Mouse (Mus musculus) c-Kit-negative CD71-positive TER-119-positive erythroid progenitor cells, embryonic 14.5 days (primary cell): ENCODE measurements around the gene 0610030E20Rik.
A peak's percentile ranks its signal among the peaks of the same experiment; 100 is the strongest.

Experiments used
- DNase-seq: peaks from one replicate; pipeline ENCODE4 v3.0.0-alpha.2; 2013; ENCODE audit warnings: low read depth, low spot score

The 0610030E20Rik gene

GRCm38 (mm10) chr6:72369557-72369956, 22.4 kb downstream of the 0610030E20Rik start:
- no peak for DNase-seq

- DNase-seq = no peak
Observed at GRCm38 (mm10) chr6:72370091-72370490, 23.0 kb downstream of the 0610030E20Rik start.

GRCm38 (mm10) chr6:72371147-72371546, 24.0 kb downstream of the 0610030E20Rik start:
- DNase-seq = no peak

DNA sequence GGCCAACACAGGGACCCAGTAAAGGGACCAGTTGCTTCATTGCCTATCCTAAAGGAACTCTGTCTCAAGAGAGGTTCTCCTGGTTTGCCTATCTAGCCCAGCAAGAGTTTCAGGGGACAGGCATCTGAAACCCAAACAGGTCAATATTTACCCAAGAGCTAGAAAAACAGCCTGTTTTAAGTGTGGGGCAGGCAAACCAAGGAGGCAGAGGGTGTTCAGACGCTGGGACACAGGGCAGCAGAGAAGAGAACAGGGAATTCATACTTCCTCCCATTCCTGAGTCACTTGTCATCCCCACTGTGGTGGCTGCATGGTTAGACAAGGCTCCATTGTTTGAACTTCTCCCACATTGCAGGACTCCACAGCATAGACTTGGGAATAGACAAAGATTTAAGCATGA, 24.5 kb downstream of the 0610030E20Rik start:
- no peak for DNase-seq

GRCm38 (mm10) chr6:72373184-72373583, 26.1 kb downstream of the 0610030E20Rik start:
- no peak for DNase-seq

DNA sequence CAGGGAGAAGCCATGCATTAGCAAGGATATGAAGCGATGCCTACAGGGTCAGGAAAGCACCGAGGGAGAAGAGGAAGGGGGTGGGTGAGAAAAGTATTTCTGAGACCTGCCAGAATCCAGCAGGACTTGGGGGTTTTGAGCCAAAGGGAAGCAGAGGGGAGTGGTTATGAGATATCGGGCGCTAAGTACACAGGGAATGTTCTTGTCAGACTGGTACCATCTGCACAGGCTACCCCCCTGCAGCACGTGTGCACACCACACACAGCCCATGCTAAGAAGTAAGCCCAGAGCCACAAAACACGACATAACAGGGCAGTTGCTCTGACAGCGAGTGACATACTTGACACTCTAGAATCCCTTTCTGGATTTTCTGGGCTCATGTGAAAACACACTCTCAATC, 27.1 kb downstream of the 0610030E20Rik start:
- no peak for DNase-seq

GRCm38 (mm10) chr6:72374820-72375563, 27.9 kb downstream of the 0610030E20Rik start:
- DNase-seq = peak; percentile 40

GRCm38 (mm10) chr6:72378510-72379234, 31.6 kb downstream of the 0610030E20Rik start:
- DNase-seq = no peak

DNA sequence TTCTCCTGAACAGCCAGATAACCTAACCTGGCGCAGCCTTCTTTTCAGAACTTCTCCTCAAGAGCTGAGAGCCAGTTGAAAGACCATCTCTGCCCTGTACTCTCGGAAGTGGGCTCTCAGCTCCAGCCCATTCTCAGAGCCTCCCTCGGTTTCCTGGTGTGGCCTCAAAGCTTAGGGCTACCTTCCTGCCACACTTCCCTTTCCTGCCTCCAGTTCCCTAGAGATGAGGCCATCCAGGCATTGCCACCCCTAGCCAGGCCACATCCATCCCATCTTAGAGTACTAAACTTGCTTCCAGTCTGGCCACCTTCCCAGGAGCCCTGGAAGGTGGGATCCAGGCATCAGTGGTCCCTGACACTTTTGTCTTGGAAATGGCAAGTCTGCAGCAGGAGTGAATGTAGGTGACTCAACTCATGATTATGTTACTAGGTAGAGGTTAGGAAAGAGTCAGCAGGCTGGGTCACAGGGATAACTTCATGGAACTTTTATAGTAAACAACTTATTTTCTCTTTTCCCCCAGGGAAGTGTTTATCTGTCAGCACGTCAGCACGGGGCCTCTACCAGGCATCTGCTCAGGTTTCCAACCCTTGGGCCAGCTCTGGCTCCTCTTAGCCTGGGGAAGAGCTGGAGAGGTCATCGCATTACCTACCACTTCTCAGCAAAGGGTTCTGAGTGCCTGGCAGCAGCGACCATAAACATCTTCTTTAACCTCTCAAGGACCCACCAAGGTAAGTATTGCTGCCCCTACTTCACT, 32.4 kb downstream of the 0610030E20Rik start:
- DNase-seq = peak; percentile 17

DNA sequence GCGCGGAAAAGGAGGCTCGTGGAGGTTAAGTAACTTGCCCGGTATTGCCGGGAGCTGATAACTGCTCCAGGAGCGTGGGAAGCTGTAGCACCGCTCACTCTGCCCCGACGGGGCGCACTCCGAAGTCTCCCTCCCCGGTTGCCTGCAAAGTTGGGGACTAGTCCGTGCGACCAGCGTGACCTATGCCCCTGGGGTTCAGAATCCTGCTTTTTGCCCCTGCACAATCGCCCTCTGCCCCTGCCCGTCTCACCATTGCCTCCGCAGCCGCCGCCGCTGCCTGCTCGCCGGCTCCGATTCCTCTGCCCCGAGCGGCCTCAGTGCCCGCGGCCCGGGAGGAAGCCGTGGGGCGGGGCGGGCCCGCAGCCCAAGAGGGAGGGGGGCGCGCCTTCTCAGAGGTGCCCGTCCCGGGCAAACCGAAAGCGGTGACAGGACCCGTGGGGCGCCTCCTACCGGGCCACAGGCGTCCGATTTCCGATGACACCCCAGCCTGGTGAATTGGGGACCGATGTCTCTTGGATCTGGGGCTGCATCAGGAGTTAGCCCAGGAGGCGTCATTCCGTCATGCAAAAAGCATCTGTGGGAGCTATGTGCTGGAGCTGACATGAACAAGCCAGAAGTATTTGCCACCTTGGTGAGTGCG, 33.1 kb downstream of the 0610030E20Rik start, which contains the start of gene Vamp5:
Gene Vamp5 (minus strand): TSS at position 338 of the 640 bp plus-strand sequence.
- DNase-seq = peak; percentile 74

DNA sequence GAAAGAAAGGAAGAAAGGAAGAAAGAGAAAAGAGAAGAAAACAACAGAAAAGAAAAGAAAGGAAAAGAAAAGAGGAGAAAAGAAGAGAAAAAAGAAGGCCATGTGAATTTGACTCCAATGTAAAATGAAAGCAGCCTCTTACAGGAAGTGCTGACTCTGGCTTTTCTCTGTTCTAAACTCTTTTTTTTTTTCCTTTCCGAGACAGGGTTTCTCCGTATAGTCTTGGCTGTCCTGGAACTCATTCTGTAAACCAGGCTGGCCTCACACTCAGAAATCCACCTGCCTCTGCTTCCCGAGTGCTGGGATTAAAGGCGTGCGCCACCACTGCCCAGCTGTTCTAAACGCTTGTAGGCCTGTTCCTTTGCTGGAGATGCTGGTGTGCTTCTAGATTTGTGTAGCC, 35.4 kb downstream of the 0610030E20Rik start:
- DNase-seq = no peak

- DNase-seq = no peak
Observed at GRCm38 (mm10) chr6:72383142-72383820, 36.2 kb downstream of the 0610030E20Rik start.

- peak; percentile 46 for DNase-seq
Observed at GRCm38 (mm10) chr6:72383952-72384351, 36.8 kb downstream of the 0610030E20Rik start.

- no peak for DNase-seq
Observed at GRCm38 (mm10) chr6:72385258-72385657, 38.1 kb downstream of the 0610030E20Rik start.

DNA sequence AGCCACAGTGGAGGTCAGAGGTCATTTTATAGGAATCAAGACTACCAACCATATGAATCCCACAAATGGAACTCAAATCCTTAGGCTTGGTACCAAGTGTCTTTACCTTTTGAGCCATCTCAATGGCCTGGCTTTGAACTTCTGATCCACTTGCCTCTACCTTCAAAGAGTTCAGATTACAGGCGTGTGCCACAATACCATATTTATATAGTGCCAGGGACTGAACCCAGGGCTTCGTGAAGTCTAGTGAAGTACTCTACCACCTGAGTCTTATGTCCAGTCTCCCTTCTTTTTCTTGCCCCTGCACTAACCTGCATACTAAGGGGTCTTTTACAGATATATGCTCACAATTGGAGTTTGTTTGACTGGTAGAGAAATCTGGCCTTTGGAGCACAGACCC, 39.4 kb downstream of the 0610030E20Rik start:
- no peak for DNase-seq

GRCm38 (mm10) chr6:72387816-72388215, 40.7 kb downstream of the 0610030E20Rik start:
- DNase-seq = no peak

- DNase-seq = no peak
Observed at GRCm38 (mm10) chr6:72388266-72388665, 41.1 kb downstream of the 0610030E20Rik start.

DNA sequence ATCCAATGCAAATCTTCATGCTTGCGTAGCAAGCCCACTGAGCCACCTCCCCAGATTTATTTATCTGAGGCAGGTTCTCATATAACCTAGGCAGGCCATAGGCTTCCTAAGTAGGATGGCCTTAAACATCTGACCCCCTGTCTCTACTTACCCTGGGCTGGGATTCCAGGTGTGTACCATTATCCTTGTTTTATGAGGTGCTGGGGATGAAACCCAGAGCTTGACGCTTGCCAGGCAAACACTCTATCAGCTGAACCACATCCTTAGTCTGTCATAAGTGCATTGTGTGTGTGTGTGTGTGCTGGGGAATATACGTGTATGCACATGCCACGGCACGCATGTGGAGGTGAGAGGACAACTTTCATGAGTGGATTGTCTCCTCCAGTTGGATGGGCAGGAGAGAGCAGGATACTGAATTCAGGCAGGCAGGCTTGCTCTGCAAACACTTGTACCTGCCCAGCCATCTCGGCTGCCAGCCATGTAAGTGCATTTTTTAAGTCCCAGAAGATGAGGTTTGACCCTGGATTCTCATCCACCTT, 41.7 kb downstream of the 0610030E20Rik start:
- no peak for DNase-seq

DNA sequence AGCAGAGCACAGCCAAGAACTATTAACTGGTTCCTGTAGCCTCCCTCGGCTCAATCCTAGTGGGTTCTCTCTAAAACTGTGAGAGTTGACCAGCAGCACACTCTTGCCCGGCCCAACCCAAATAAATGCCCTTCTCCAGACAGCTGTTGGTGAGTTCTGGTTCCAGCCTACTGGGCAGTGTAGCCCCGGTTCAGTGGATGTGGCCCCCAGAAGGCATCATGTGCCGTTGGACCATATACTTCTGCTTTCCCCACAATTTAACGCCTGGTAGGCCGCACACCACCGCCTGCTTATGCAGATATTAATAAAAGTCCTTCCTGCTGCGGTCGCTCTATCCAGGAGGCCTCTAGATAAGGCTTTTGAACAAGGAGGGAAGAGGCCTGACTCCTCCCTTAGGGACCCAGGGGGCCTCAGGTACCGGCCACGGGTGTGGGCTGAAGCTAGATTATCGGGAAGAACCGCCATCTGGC, 42.4 kb downstream of the 0610030E20Rik start:
- peak; percentile 75 for DNase-seq

DNA sequence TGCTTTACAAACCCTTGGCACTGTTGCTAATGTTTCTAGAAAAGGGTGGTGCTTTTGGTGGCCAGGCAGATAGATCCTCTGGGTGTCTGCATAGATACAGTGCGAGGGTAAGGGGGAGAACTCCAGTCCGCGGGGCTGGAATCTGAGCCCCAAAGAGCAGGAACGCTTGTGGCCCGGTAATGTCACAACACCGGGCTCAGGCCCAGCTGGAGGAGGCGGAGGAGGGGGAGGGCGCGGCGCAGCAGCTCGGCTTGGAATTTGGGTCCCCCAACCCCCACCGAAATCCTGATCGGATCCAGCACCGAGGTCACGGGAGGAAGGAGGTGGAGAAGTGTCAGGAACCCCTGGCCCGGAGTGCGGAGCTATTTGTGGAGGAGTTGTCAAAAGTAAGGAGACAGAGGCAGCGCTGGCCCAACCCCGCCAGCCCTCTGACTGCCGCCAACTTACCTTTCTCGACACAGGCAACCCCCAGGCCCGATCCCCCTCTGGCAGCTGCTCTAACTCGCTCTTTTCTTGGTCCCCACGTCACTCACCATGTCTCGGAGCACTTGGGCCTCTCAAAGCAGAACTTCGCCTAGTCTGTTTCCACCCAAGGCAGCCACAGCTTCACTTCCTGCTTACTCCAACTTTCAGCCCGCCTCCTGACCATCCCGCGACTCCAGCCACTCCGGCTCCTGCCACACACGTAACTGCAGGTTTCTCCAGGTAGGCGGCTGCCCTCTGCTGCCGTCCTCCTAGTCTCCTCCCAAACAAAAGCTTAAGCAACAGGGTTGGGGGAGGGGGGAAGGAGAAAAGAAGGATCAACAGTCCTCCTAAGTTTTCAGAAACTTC, 43.0 kb downstream of the 0610030E20Rik start, which contains the start of gene Vamp8:
Gene Vamp8 (minus strand): TSS at position 763 of the 831 bp plus-strand sequence.
- peak; percentile 50 for DNase-seq
